Mouse (Mus musculus): ENCODE measurements at regions not wholly inside any gene's neighbourhood (a gene's known extent, or its start where the extent isn't known, plus 50 kb on each side); places are given as distances from the start of the nearest gene placed in this dataset.

DNA sequence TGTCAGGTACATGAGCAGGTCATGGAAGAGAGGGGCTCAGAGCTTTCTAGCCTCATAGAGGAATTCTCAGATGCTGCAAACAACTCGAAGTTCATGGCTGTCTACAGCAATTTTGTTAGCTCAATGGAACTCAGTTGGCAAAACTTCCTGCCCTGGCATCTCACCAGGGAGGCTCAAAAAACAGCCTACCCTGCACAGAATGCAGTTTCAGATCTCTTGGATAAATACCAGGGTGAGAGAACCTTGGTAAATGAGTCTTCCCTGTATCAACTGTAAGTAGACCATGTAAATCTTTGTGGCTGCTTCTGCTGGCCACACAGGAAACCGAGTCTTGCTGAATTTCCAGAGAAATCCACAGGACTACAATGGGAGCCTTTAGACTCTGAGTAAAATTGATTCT lies 101.1 kb upstream of the Rapgef5 start:
- TF ChIP-seq POLR2A (IDR thresholded peaks at IDR 0.05; ENCODE audit: insufficient read length, low read depth): no peak
- TF ChIP-seq USF1 (IDR thresholded peaks at IDR 0.05; ENCODE audit: low read depth): no peak
- no peak for TF ChIP-seq TCF12 (IDR thresholded peaks at IDR 0.05; ENCODE audit: insufficient read depth, poor library complexity, severe bottlenecking)
- TF ChIP-seq MYOG (IDR thresholded peaks at IDR 0.05; ENCODE audit: control insufficient read depth in 1 of 3, insufficient read depth in 1 of 3, insufficient read length in 2 of 3, low read depth in 2 of 3): no peak
- TF ChIP-seq REST (IDR thresholded peaks at IDR 0.05; ENCODE audit: insufficient read depth, insufficient read length): no peak
- TF ChIP-seq E2F4 (IDR thresholded peaks at IDR 0.05; ENCODE audit: insufficient read depth): no peak
- no peak for TF ChIP-seq CEBPB (IDR thresholded peaks at IDR 0.05; ENCODE audit: insufficient read depth, poor library complexity, severe bottlenecking)
- no peak for TF ChIP-seq MAX (IDR thresholded peaks at IDR 0.05; ENCODE audit: low read depth)
- no peak for TF ChIP-seq MYOD1 (IDR thresholded peaks at IDR 0.05; ENCODE audit: control insufficient read depth in 1 of 3, insufficient read length in 2 of 3, low read depth in 2 of 3)
- no peak for TF ChIP-seq SRF (IDR thresholded peaks at IDR 0.05; ENCODE audit: control insufficient read depth, insufficient read length, low read depth)
- TF ChIP-seq POLR2AphosphoS2 (IDR thresholded peaks at IDR 0.05; ENCODE audit: insufficient read length, low read depth): no peak
- no peak for TF ChIP-seq TCF3 (IDR thresholded peaks at IDR 0.05; ENCODE audit: insufficient read length, low read depth)

Measured in myocyte (in vitro differentiated cells).